Mouse (Mus musculus) bone marrow macrophage, adult 2 months (primary cell): ENCODE data around the gene Foxj3. TPM values are rescaled to one million over a fixed set of nuclear protein-coding genes. Genes with fewer than 3 reads are reported as not detected.

Source experiments
- H3K27ac ChIP-seq: 2 replicates; pipeline ENCODE4 v1.5.1; 2012; ENCODE audit warnings: low read depth, low read length; ENCODE audit not compliant: insufficient read depth
- H3K4me1 ChIP-seq: 2 replicates; pipeline ENCODE4 v1.6.1; 2012; ENCODE audit warnings: low read length; ENCODE audit not compliant: control insufficient read depth, insufficient read depth
- H3K4me3 ChIP-seq: 2 replicates; pipeline ENCODE4 v1.5.1; 2012; ENCODE audit warnings: mild to moderate bottlenecking, low read length, moderate library complexity; ENCODE audit not compliant: insufficient read depth
- CTCF ChIP-seq: IDR thresholded peaks from 2 replicates; pipeline ENCODE4 v1.5.1; 2012; ENCODE audit warnings: low read depth, mild to moderate bottlenecking, low read length, moderate library complexity
- POLR2A ChIP-seq: IDR thresholded peaks from 2 replicates; pipeline ENCODE4 v1.6.1; 2012; ENCODE audit warnings: mild to moderate bottlenecking, low read depth, low read length, borderline replicate concordance
- polyA plus RNA-seq: library from polyadenylated mRNA; stranded (reverse); fragments of >200 nt; gene quantifications from 2 replicates; pipeline ENCODE4 v1.2.4, GENCODE M21; 2012; ENCODE audit not compliant: missing spikeins, insufficient read depth, insufficient read length

The Foxj3 gene
- polyA plus RNA-seq, 1 experiment = 24.0 TPM

DNA sequence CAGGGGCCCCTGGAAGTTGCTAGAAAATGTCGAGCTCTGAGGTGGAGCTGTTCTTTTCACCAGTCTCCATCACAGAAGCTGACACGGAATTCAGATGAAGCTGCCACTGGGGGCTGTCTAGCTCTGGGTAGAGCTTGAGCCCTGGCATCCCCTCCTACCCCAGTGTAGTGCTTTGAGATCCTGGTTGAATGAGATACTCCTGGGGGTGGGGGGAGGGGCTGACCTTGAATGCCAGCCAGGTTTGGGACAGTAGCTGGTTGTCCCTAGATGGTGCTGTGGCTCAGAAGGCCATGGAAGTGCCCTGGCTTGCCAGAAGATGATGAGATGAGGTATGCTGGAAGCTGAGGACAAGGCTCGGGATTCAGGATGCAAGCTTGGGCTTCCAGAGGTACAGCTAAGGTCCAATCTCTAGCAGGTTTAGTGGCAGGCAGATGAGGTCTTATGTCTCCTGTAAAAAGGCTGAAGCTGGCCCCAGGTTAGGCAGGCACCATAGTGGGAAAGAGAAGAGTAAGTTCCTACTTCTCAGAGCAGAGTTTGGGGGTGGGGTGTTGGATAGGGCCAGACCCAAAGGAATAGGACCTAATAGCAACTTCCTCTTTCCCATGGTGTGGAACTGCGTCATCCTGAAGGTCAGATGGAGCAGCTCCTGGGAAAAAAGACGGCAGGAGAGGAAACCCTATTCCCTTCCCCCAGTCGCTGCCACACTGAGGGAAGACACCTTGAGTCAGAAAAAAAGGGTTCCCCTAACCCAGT, 98.3 kb downstream of the Foxj3 start:
- TF ChIP-seq CTCF = no peak
- no peak for TF ChIP-seq POLR2A
- Histone ChIP-seq H3K4me3 (no peak overlapping the region), H3K27ac (no peak overlapping the region), H3K4me1 (peaks cover 14% of the 10 kb centered on the region)

DNA sequence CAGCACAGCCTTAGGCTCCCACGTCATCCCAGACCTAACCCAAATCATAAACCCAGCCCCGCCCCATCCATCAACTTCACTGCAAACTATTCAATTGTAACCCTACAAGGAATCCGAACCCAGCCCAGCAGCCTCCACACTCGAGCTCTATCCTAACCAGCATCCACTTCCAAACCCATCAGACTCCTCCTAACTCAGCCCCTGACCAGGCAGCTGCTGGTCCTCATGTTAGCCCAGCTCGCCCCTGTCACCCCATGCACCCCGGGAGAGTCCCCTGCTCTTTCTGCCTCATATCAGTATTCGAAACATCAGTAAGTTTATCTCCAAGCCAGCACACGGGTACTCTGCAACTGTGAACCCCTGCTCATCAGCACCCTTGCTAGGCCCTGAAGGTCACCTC, 98.9 kb downstream of the Foxj3 start:
- TF ChIP-seq POLR2A (no peak), CTCF (no peak)
- no peak overlapping the region for H3K4me3 ChIP-seq
- peaks cover 14% of the 10 kb centered on the region for H3K4me1 ChIP-seq
- no peak overlapping the region for H3K27ac ChIP-seq

DNA sequence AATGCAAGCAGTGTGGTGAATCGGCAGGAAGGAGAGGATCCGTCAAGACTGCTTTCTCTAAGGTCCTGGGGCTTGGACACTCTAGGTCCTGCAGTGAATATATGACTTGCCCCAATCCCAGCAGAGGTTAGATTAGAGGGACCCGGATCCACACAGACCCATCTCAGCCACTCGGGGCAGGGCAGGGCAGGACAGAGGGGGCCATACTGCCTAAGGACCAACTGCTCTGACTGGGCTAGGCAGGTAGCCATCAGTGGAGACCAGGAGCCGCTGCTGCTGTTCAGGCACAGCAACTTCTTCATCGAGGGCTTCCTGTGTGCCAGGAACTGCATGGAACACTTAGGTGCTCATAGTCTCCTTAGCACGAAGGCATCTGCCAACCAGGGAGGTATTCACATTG, 99.9 kb downstream of the Foxj3 start:
- H3K4me3 ChIP-seq = no peak overlapping the region
- no peak for TF ChIP-seq CTCF
- no peak for TF ChIP-seq POLR2A
- no peak overlapping the region for H3K27ac ChIP-seq
- H3K4me1 ChIP-seq = peaks cover 11% of the 10 kb centered on the region

DNA sequence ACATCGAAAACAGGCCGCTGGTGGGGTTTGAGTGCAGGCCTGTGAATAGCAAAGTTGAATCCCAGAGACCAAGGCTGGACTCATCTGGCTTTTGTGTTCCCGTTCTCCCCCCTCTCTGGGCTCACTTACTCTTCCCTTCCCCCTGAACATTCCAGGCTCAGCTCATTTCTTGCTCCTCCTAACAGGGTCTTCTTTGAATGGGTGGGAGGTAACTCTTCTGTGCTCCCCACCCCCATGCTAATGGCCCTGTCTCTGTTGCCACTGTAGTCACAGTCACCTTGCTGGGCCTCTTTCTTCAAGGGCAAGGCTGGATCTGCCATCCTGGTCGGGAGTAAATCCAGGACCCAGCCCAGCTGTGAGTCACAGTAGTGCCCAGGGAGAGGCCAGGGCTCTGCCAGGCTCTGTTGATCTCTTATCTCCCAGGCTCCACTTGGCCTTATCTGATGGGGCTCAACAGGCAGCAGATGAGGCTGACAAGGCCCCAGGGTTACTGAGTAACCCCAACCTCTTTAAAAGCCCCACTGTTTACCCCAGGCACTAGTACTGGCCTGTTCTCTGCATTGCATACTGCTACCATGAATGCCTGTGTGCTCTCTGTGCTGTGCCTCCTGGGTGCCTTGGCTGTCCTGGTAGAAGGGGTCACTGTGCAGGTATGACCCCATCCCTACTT, 100.5 kb downstream of the Foxj3 start, which contains the start of gene Guca2a:
Guca2a (plus strand) TSS at position 529 of the 670 bp plus-strand sequence.
- Histone ChIP-seq H3K4me3 (no peak within 1 kb of the TSS), H3K4me1 (peaks cover 11% of the 10 kb centered on the region), H3K27ac (no peak within 1 kb of the TSS)
- TF ChIP-seq CTCF (no peak), POLR2A (no peak)

DNA sequence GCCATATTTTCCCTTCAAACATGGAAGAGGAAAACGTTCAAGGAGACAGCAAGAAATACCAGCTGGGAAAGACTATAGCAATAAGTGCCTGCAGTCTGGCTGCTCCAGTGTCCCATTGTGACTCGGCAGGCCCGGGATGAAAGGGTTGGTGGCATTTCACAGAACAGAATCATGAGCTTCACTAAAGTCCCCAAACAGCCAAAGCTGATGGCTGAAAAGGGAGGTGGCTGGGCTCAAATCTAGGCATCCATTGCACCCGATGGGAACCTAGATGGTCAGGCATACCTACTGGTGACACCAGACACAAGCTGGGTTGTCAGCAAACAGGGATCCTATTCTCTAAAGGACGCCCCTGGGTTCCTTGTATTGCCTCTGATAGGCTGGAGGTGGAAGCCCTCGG, 101.1 kb downstream of the Foxj3 start:
- Histone ChIP-seq H3K4me1 (peaks cover 11% of the 10 kb centered on the region), H3K4me3 (no peak overlapping the region), H3K27ac (no peak overlapping the region)
- TF ChIP-seq CTCF (no peak), POLR2A (no peak)

DNA sequence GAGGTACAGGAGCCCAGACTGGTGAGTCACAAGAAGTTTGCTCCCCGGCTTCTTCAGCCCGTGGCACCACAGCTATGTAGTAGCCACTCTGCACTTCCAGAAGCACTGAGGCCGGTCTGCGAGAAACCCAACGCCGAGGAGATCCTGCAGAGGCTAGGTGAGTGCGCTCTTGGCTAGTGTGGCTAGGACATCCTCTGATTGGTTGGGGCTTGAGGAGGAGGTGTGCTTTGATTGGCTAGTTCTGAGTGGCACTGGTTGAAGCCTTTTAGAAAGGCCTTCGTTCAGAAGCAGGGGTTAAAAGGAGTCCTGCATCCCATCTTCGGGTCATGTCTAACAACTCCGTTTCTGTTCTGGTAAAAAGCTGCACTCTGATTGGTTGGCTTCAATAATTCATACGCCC, 101.9 kb downstream of the Foxj3 start:
- no peak overlapping the region for H3K4me3 ChIP-seq
- H3K4me1 ChIP-seq = peaks cover 11% of the 10 kb centered on the region
- no peak overlapping the region for H3K27ac ChIP-seq
- no peak for TF ChIP-seq CTCF
- TF ChIP-seq POLR2A = no peak

DNA sequence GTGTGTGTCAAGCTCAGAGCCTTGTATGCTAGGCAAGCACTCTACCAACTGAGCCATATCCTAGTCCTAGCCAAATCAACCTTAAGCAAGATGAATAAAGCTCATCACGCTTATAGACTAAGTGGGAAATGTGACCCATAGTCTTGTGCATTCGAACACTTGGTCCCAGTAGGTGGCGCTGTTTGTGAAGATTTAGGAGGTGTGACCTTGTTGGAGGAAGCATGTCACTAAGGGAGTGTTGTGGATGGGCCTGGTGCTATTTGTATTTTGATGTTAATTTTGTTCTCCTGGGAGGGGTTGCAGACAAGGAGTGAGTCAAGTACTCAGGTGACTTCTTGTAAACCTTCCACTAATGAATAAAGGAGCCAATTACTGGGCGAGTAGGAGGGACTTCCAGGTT, 105.9 kb downstream of the Foxj3 start:
- H3K27ac ChIP-seq = no peak overlapping the region
- TF ChIP-seq POLR2A (no peak), CTCF (no peak)
- H3K4me1 ChIP-seq = no peaks in the 10 kb centered on the region
- no peak overlapping the region for H3K4me3 ChIP-seq

DNA sequence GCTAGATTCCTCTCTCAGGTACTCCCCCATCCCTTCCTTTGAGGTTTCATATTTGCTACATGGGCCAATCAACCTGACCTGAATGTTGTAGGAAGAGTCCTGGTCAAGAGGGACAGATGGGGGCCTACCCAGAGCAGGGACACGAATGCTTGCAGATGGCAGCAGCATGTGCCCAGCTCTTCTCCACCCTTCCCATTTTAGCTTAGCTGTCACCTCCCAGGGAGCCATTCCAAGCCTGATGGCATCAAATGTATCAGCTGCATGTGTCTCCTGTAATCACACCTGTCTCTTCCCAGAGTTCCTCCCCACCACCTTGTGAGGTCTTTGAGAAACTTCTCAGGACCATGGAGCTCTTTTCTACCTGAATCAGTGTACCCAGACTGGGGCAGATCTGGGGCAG, 120.2 kb downstream of the Foxj3 start:
- H3K4me3 ChIP-seq = no peak overlapping the region
- peaks cover 9% of the 10 kb centered on the region for H3K4me1 ChIP-seq
- no peak for TF ChIP-seq POLR2A
- TF ChIP-seq CTCF = no peak
- no peak overlapping the region for H3K27ac ChIP-seq

DNA sequence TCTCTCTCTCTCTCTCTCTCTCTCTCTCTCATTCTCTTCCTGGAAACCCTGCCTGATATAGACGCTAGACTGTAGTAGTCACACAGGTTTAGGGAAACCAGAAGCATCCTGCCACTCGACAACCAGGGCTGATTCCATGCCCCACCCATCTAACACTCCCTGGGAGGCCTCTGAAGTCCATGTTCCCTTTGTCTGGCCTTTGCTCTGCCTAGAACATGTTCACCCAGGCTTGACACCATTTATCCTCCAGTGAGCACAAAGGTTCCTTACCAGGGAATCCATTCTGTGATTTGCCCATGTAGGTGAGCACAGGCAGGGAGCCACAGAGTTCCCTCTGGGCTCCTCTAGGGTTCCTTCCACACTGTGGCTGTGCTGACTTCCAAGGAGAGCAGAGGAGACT, 121.4 kb downstream of the Foxj3 start:
- Histone ChIP-seq H3K4me3 (no peak overlapping the region), H3K4me1 (peaks cover 19% of the 10 kb centered on the region), H3K27ac (no peak overlapping the region)
- TF ChIP-seq CTCF (no peak), POLR2A (no peak)

DNA sequence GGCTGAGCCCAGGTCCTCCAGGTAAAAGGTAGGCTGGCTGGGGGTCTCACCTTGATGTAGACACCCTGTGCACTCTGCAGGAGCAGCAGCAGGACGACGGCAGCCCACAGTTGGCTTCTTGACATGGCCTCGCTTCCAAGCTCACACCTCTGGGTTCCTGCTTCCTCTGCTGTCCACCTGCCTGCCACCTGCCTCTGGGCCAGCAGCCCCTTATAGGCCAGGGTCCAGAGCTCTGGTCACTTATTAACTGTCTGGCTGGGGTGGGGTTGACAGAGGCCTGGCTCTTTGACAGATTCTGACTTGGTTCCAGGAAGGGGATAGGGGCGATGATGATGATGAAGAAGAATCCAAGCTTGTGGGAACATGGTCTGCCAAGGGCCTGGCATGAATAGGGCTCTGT, 121.9 kb downstream of the Foxj3 start, which contains the start of gene Guca2b:
Guca2b (minus strand) TSS at position 224 of the 400 bp plus-strand sequence.
- Histone ChIP-seq H3K4me3 (no peak within 1 kb of the TSS), H3K4me1 (peaks cover 23% of the 10 kb centered on the region), H3K27ac (no peak within 1 kb of the TSS)
- TF ChIP-seq CTCF = no peak
- TF ChIP-seq POLR2A = no peak
